Mouse (Mus musculus): Measurements from ENCODE around the gene Hyou1.
A peak's percentile ranks its signal among the peaks of the same experiment; 100 is the strongest.
"Not testable (repeated sequence)": the region's sequence is repeated elsewhere in the genome, so short reads cannot be mapped to it uniquely, and the experiment has no call there.

Hyou1 gene

GRCm38 (mm10) chr9:44406906-44407751, 27.8 kb downstream of the Hyou1 start, which contains the start of the genes Rps25 and Trappc4:
Gene Rps25 (plus strand): TSS chr9:44407139.
Gene Trappc4 (minus strand): TSS chr9:44407600.
- peak; percentile 97 for DNase-seq (ENCODE audit: low spot score)

- no peak for DNase-seq (ENCODE audit: low spot score)
These were observed 28.4 kb downstream of the Hyou1 start for GRCm38 (mm10) chr9:44407752-44408097.

DNA sequence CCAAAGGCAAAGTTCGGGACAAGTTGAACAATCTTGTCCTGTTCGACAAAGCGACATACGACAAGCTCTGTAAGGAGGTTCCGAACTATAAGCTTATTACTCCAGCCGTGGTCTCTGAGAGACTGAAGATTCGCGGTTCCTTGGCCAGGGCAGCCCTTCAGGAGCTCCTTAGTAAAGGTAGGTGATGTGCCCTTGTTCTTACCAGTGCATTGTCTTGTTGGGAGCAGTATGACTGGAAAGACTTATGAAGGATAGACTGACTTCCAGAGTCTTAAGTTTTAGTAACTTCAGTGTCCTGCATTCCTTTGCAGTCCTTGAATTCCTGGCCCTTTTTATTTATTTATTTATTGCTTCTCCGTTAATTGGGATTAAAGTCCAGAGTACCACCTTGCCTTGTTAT, 29.4 kb downstream of the Hyou1 start:
- DNase-seq (ENCODE audit: low spot score) = not testable (repeated sequence)

DNA sequence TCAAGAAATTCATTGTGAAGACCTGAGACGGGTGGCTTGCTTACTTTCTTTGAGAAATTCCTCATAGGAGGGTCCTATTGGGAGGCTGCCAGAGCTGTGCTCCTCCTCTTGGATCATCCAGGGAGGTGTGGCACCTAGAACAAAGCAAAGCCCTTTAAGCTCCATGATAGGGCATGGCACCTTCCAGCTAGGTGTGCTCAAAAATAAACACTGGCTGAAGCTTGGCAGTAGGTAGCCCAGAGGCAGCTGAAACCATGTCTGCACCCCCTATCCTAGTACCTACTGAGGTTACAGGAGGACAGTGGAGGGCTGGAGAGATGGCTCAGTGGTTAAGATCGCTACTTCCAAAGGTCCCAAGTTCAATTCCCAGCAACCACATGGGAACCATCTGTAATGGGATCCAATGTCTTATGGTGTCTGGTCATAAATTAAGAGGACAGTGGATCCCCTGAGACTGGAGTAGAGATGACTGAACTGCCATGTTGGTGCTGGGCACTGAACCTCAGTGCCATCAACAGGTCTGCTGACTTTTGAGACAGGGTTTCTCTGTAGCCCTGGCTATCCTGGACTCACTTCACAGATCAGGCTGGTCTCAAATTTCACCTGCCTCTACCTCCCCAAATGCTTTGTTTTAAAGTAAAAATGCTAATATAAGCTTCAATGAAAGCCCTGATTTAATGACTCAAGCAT, 31.5 kb downstream of the Hyou1 start:
- no peak for DNase-seq (ENCODE audit: low spot score)

DNA sequence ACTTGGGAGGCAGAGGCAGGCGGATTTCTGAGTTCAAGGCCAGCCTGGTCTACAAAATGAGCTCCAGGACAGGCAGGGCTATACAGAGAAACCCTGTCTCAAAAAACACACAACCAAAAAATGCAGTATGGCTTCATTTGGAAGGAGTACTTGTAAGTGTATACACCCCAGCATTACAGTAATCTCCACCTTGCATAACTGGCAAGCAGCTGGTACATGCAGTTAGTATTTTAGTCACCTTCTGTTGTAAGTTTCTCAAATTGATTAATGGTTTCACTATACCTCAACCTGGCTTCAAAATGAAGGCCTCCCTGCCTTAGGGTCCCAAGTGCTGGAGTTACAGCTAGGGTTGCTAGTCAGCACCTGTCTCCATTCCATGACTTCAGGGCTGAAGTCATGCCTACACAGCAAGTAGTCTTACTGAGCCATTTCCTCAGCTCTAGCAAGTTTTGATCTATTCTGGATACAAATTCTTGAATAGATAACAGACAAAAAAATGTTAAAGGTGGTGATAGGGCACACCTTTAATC, 32.4 kb downstream of the Hyou1 start:
- no peak for DNase-seq (ENCODE audit: low spot score)

DNA sequence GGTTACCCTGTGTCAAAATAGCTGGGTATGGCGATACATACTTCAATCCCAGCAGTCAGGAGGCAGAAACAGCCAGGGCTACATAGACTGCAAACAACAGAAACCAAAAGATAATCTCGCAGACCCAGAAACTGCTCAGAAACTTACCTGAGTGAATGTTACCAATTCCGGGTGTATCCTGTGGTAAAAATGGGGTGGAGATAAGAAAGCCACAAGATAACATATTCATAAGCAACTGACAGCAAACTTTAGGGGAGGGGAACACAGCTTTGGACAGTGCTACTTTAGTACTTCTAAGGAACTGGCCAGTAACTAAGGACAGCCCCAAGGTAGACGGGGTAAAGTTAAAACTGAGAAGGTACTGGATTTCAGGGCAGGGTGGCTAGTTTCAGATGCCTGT, 33.0 kb downstream of the Hyou1 start:
- no peak for DNase-seq (ENCODE audit: low spot score)

DNA sequence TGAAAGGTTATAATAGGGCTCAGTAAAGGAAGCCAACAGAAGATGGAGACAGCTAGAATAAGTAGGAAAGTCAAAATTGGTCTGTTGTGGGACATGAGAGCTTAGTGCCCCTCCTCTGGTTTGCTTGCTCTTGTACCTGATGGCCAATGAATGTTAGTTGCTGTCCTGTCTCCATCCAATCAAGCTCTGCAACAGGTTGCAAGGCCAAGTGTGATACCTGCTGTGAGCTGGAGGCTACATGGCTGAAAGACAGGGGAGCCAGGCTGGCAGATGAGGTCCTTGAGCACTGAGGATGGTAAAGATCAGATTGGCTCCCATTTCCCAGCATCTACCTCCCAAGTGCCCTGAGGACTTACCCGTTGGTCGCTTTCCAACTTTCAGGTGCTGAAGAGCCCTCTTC, 33.5 kb downstream of the Hyou1 start:
- DNase-seq (ENCODE audit: low spot score) = no peak

DNA sequence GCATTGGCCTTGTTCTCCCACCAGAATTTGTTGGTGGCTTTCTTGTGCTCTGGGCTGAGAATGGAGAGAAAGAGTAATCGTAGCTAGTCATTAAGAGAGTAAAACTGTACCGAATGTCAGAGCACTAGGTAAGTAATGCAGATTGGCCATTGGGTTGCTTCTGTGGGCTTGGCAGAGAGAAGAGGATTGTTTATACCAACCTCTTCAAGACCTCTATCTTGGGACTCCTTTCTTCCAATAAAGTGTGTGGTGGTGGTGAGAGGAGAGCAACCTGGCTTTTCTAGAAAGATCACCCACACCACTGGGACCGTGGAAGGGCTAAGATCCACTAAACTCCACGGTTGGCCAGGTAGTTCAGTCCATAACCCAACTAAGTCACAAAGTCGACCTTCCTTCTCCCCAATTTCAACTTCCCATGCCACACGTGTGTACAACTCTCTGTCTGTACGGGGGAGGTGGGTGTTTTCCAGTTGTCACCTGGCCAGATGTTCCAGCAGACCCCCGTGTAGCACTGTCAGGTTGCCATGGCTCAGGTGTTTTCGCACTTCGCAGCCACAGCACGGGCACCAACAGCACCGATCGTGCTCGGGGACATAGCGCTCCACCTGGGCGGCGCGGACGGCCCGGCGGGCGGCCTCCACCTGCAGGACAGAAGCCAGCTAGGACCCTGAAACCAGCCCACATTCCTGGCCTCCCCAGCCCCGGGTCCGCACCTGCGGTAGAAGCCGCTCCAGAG, 38.0 kb downstream of the Hyou1 start:
- no peak for DNase-seq (ENCODE audit: low spot score)

DNA sequence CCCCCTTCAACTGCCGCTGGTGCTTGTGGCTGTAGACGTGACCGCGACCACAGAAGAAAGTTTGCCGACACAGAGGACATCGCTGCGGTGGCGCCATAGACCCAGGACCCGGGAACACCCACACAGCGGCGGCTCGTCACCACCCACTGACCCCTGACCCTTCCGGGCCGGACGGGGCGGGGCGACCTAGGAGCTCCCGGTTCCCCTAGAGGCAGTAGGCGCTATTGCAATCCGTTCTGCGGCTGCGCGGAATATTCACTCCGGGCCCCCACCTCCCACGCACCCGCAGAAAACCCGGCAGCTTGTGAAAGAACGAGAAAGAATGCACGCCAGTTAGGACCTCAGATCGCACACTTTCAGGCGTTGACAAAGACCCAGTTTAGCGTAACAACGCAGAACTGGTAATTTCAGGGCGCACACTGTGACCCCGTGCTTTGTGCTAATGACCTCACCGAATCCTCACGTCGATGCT, 38.6 kb downstream of the Hyou1 start:
- peak; percentile 95 for DNase-seq (ENCODE audit: low spot score)

- DNase-seq (ENCODE audit: low spot score) = no peak
These were observed 39.5 kb downstream of the Hyou1 start, which contains the start of gene Ccdc84 for GRCm38 (mm10) chr9:44418519-44419385. Gene Ccdc84 (minus strand): TSS chr9:44418569.

GRCm38 (mm10) chr9:44419730-44420129, 40.4 kb downstream of the Hyou1 start:
- not testable (repeated sequence) for DNase-seq (ENCODE audit: low spot score)

- DNase-seq (ENCODE audit: low spot score) = no peak
These were observed 41.1 kb downstream of the Hyou1 start for GRCm38 (mm10) chr9:44420280-44420898.

DNA sequence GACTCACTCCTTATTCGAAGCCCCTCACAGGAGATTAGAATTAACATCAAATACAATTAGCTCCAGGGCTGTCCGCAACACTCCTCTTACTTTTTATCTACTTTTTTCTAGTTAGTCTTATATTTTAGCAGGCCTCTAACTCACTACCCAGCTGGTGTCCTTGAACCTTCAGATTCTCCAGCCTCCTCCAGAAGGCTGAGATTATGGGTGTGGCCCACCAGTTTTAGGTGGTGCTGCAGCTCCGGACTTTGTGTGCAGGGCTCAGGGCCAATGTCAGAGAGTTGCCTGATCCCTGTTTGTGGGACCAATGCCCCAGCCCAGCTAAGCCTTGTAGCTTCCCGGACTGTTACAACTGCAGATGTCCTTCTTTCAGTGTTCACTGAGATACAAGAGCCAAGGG, 44.3 kb downstream of the Hyou1 start:
- no peak for DNase-seq (ENCODE audit: low spot score)

GRCm38 (mm10) chr9:44432577-44433185, 53.4 kb downstream of the Hyou1 start:
- DNase-seq (ENCODE audit: low spot score) = no peak

DNA sequence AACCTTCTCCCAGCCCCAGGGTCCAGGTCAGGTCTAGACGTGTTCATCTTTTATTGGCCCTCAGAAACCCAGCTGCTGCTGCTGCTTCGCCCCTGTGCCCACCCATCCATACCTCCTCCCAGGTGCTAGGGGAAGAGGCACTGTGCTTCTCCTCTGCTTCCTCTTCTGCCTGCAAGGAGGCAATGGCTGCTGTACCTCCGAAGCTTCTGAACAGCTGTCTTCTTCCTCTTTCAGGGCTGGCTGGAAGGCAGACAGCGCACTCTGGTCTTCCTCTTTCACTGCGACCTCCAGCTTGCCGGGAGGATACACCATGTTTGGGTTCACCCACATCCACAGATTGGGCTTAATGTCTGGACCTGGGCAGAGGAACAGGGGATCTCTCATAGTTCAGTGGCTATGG, 56.5 kb downstream of the Hyou1 start:
- no peak for DNase-seq (ENCODE audit: low spot score)

DNA sequence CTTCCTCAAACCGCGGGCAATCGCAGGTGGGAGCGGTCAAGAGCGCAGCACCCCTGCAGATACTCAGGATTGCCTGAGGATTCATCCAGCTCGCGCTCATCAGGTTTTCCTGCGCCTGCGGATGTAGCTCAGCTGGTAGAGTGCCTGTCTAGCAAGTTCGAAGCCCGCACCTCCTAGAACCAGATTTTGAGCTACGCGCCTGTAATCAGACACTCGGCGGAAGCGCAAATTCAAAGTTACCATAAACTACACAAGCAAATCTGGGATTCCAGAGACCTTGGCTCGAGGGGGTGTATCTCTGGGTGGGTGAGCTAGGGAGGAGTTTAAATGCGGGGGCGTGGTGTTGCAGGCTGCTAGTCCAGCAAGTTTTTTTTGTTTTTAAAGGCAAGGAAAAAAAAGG, 61.7 kb downstream of the Hyou1 start, which contains the start of gene Foxr1:
Gene Foxr1, minus strand, starts transcription at position 176 of the 400 bp plus-strand sequence.
- DNase-seq (ENCODE audit: low spot score) = no peak

Data from embryo, embryonic 10 days (tissue).